Mouse (Mus musculus) G1E-ER4 (cell line): Measurements from ENCODE around the gene Hlcs. TPM values are rescaled to one million over a fixed set of nuclear protein-coding genes. Genes with fewer than 3 reads are reported as not detected.

Experiments used
- GATA1 ChIP-seq: IDR thresholded peaks from one replicate; pipeline ENCODE4 v1.8.0; 2012; ENCODE audit warnings: low read length, inconsistent platforms
- polyA plus RNA-seq: library from polyadenylated mRNA; stranded (reverse); fragments of >175 nt; gene quantifications from 2 replicates; pipeline ENCODE4 v1.2.3, GENCODE M21; 2012

Hlcs gene
- polyA plus RNA-seq, 1 experiment: 3.7 TPM

DNA sequence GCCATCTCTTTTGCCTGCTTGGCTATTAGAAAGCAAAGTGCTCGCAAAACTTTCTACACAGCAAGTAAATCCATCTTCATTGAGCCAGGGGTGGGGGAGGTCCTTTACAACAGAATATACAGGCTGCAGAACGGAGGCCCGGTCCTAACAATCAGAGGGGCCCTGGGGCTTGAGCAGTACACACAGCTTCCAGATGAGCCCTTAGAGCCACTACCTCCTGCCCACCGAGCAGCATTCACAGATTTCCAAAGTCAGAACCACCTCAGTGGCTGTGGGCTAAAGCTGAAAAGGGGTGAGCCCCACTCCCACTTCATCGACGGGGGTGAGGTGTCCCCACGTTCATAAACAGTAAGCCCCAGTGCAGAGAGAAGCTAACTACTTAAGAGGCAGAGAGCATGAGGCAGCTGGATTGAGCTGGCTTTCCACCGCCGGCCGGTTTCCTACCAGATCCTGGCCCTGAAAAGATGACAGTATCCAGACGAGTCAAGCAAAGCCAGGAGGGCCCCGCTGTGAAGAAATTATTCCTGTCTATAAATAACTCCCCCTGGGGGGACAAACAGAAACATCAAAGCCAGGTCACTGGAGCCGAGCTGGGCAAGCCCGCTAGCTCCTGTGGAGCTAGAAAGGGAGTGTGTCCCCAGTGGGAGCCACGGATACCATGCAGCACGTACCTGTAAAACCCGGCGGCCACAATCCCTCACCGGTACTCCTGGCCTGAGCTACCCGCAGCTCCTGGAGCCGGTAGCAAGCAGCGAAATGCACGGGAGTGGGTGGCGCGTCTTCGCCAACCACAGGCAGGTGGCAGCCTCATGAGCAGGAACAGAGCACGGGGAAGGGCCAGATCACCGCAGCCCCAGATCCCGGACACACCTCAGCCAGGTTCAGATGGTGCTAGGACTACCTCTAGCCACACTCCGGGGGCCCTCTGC, 10.8 kb downstream of the Hlcs start:
- TF ChIP-seq GATA1: no peak

DNA sequence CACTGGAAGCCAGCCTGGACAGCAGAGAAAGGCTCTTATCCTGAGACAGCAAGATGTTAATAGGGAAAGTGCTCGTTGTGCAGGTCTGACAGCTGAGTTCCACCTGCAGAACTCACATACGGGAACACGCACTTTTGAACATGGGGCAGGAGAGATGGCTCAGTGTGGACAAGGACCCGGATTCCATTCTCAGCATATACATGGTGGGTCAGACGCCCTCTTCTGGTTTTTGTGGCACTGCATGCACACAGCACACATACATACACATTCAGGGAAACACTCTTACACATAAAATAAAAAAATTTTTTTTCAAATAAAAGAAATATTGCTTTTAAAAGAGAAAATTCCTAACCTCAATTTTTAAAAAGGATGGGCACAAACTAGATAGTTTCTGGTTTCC, 11.7 kb downstream of the Hlcs start:
- no peak for TF ChIP-seq GATA1

DNA sequence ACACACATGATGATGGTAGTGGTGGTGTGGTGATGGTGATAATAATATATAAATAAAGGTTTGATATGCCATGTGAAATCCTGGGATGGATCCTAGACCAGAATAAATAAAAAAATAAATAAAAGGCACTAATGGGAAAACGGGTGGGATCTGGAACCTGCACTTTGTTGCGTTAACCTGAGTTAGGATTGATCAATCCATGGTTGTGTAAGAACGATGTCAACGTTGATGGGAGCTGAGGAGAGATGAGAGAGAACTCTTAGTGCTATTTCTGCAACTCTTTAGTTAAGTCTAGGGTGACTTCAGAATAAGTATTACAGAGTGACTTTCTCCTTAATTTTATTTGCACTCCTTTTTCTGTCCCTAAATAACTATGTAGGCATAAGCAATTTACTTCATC, 12.2 kb downstream of the Hlcs start:
- no peak for TF ChIP-seq GATA1

DNA sequence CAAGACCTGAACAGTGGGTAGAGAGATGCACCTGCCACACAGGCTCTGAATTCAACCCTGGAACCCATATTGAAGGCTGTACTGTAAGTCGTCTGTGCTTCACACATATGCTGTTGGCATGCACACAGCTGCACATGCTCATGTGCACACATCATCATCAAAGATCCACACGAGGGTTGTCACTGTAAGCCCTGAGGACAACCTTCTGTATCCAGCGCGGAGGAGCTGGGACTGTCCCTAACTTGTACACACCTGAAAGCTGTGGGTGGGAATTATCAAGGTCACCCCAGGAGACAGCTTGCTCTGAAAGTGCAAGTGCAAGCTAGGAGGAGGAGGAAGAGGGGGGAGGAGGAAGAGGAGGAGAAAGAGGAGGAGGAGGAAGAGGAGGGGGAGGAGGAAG, 14.2 kb downstream of the Hlcs start:
- TF ChIP-seq GATA1: no peak

DNA sequence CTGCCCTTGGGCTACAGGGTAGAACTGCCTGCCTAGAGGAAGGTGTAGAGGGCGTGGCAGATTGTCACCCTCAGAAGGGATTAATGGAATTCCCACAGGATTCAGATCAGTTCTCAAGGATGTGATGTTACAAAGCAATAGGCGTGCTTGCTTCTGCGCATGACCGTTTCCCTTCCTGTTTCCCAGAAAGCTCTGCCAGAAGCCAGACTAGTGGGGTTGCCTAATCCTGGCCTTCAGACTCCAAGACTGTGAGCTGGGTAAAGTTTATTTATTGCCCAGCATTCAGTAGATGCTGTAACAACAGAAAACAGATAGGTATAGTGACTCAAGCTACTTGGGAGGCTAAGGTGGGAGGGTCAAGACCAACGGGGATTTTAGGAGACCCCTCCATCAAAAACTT, 15.3 kb downstream of the Hlcs start:
- no peak for TF ChIP-seq GATA1

DNA sequence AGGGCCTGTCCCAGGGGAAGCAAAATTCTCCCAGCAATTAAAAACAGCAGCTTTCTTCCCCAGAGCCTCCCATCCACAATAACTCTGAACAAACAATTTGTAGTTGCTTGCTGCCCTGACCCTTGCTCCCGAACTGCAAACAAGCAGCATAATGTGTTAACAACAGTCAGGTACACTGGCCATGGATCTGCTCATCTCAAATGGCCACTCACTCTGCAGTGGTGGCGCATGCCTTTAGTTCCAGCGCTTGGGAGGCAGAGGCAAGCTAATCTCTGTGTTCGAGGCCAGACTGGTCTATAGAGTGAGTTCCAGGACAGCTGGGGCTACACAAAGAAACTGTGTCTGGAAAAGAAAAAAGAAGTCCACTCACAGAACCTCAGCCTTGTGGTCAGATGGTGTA, 22.2 kb downstream of the Hlcs start:
- no peak for TF ChIP-seq GATA1

DNA sequence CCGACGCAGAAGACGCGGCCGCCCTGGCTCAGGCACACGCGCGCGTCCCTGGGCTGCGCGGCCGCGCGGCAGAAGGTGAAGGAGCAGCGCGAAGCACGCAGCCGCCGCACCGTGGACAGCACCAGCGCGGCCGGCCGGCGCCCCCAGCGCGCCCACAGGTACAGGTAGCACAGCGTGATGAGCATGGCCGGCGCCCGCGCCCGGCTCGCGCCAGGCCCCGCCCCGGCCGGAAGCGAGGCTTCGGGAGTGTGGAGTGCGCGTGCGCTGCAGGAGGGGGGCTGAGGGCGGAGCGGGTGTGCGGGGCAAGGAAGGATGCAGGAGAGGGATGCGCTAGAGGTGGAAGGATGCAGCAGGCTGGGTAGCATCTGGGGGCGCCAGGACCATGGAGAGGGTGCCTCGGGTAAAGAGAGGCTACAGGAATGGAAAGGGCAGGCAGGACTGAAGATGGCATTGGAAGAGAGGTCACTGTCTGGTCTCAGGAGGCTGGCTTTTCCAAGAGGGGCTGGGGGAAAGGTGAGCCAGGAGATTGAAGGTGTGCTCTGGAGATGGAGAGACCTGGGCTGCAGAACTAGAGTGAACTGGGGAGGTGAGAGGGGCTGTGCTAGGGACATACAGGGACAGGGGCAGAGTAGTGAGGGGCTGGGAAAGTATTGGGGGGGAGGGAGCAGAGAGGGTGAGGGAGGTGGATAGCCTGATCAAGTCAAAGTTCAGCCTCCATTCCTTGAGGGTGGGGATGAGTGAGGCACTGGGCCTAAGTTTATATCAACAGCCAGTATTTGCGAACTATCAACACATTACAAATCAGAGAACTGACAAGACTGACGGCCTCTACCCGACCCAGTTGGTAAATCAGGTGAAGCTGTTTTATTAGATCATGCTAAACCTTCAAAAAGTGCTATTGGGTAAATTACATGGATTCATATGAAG, 23.0 kb downstream of the Hlcs start:
- no peak for TF ChIP-seq GATA1

DNA sequence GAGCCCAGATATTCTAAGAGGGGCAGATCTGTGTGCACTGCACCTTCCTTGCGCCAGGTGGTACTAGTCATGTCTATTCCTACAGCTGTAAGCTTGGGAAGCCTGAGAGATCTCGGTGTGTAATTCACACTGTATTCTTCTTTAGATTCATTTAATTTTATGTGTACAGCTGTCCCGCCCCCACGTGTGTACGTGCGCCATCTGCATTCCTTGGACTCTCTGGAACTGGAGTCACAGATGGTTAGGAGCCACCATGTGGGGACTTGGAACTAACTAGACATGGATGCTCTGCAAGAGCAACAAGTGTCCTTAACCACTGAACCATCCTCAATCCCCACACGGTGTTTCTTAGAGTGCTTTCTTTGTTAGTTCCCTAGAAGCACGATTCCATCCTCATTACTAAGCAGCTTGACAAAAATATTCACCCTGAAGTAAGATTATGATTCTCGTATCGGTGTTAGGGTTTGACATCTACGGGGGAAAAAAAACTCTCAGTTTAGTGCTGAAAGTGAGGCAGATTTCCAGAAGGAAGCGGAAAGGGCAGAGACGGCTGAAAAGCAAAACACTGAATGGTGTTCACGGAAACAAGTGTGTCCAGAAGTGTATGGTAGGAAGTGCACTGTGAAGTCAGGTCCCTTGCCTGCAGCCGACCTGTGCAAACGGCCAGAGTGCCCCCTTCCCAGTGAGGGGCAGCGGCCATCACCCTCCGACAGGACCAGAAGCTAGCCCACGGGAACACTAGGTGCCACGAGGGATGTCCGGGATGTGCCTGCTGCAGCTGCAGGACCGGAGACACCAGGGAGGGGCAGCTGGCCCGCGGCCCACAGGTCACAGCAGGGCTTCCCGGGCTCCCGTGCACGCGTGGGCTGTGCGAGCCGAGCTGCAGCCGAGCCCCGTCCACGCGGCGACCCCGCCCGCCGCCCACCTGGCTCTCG, 24.0 kb downstream of the Hlcs start:
- TF ChIP-seq GATA1: no peak

DNA sequence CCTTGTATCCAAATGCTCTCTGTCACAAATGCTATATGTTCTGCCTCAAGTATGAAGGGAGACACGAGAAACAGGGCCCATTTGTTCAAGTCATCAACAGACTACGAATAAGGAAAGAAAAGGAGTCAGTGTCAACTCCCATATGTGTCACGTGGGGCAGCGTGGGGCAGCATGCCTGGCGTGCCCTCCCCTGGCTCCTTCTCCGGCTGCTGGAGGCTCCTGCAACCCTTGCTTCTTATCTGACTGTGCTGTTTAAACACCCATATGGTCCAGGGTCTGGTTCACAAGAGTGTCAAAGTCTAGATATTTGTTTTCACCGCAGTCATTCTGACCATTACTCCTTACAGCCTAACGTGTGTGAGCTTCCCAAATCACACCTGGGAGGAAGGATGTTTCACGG, 25.5 kb downstream of the Hlcs start:
- no peak for TF ChIP-seq GATA1

DNA sequence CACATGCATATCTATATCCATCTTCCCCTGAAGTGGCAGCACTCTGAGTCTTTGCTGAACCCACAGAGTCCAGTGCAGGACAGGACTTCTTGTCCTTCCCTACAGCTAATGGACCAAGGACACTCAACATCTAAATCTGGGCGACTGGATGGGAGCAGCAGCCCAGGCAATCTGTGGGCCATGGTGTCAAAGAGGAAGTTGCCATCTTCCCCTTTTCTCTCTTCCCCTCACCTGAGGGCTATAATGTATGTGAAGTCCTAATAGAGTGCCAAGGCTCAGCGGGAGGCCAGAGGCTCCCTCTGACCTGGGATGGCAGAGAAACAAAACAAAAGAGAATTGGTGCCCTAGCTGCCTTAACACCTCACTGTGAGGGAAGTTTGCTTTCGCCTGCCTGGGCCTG, 29.4 kb downstream of the Hlcs start:
- no peak for TF ChIP-seq GATA1

DNA sequence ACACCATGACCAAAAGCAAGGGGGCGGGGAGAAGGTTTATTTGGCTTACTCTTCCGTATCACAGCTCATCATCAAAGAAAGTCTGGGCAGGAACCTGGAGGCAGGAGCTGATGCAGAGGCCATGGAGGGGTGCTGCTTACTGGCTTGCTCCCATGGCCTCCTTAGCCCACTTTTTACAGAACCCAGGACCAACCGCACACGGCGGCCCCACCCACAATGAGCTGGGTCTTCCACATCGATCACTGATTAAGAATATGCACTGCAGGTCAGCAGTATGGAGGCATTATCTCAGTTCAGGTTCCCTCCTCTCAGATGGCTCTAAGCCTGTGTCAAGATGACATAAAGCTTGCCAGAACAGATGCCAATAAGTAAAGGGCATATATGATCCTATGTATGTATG, 42.5 kb downstream of the Hlcs start:
- no peak for TF ChIP-seq GATA1

DNA sequence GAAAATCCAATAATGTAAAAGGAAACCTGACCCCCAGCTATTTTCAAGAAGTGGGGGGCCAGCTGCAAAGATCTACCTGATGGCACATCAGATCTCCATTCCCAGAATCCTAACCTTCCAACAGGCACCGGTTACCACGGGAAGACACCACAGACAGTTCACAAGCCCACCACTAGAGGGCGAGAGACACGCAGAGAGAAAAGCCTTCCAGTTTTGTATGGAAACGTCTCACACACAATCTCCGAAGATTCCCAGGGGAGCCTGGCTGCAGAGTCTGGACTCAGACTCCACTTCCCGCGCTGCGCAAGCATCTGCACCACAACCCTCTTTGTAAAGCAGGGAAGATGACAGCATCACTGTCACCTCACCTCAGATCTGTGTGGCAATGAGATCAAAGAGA, 43.7 kb downstream of the Hlcs start:
- TF ChIP-seq GATA1: no peak

DNA sequence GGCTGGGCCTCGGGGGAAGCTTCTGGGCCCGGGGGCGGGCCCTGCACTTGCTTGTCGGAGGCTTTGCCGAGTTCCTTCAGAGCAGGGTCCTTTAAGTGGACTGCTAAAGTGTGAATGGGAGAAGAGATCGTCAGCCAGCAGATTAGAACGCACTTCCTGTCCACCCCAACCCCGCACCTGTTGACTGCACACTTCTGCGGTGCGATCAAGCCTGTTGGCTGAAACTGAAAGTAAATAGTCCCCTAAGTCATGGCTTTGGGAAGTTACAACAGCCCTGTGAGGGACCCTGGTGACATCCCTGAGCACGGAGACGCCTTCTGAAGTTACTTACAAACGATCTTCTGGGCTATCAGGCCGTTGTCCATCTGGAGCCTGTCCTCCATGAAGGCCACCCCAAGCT, 45.2 kb downstream of the Hlcs start:
- TF ChIP-seq GATA1: no peak

DNA sequence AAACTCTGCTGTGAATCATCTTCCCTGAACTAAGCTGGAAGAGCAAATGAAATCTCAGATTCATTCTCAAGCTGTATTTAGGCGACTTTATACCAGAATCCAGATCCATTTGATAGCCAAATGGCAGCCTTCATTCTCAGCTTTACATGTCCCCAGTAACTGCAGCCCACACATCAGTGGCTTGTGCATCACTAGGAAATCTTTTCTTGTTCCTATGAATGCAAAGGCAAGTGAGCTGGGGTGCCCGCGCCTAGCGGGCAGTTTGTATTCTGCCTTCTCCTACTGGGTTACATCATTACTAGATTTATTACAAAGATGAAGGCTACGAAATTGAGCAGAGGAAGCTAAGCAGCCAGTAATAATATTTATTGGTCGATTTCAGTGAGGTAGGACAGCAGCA, 48.8 kb downstream of the Hlcs start:
- TF ChIP-seq GATA1: no peak

DNA sequence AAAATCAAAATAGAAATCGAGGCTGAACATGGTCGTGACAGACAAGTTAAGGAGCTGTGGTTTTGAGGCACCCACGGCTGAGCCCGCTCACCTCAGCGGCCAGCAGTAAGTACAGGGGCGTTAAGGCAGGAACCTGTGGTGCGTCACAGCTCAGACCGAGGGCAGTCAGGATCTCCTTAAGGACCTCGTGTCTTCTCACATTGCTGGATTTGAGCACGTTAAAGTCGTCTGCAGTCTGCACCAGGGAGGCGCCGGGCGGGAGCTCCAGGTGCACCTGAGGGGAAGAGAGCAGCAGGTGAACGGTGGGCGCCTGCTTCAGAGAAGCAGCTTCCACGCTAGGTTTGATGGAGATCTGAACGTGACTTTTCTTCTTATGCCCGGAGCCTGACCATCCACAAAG, 50.9 kb downstream of the Hlcs start:
- no peak for TF ChIP-seq GATA1
